Mouse (Mus musculus) lung, embryonic 14.5 days (tissue): ENCODE measurements around the gene Snta1. TPM values are rescaled to one million over a fixed set of nuclear protein-coding genes. Genes with fewer than 3 reads are reported as not detected.
A peak's percentile ranks its signal among the peaks of the same experiment; 100 is the strongest.

Source experiments
- ATAC-seq: fragments of 200-750 bp; cut with Nextera tagmentation; 2 replicates; pipeline ENCODE4 v1.8.0; 2017; ENCODE audit warnings: mild to moderate bottlenecking, moderate TSS enrichment, moderate library complexity; ENCODE audit not compliant: insufficient read depth
- DNase-seq: peaks from one replicate; pipeline ENCODE4 v3.0.0-alpha.2; 2015
- H3K27ac ChIP-seq: fragments of 300-500 bp; sonication (generic); 2 replicates; pipeline ENCODE4 v1.5.1; 2014; ENCODE audit warnings: low read depth, mild to moderate bottlenecking, moderate library complexity
- H3K27me3 ChIP-seq: fragments of 300-500 bp; sonication (generic); 2 replicates; pipeline ENCODE4 v1.6.1; 2014; ENCODE audit warnings: low read length, control low read depth; ENCODE audit not compliant: insufficient read depth
- H3K36me3 ChIP-seq: fragments of 300-500 bp; sonication (generic); 2 replicates; pipeline ENCODE4 v1.6.1; 2014; ENCODE audit warnings: control low read depth; ENCODE audit not compliant: insufficient read depth
- H3K4me1 ChIP-seq: fragments of 300-500 bp; sonication (generic); 2 replicates; pipeline ENCODE4 v1.6.1; 2014; ENCODE audit warnings: antibody characterized with exemption, control low read depth; ENCODE audit not compliant: insufficient read depth
- H3K4me2 ChIP-seq: fragments of 300-500 bp; sonication (generic); 2 replicates; pipeline ENCODE4 v1.6.1; 2014; ENCODE audit warnings: mild to moderate bottlenecking
- H3K4me3 ChIP-seq: fragments of 300-500 bp; sonication (generic); 2 replicates; pipeline ENCODE4 v1.5.1; 2014; ENCODE audit warnings: low read depth, low read length
- H3K9ac ChIP-seq: fragments of 300-500 bp; sonication (generic); 2 replicates; pipeline ENCODE4 v1.6.1; 2014
- H3K9me3 ChIP-seq: fragments of 300-500 bp; sonication (generic); 2 replicates; pipeline ENCODE4 v1.6.1; 2016; ENCODE audit warnings: low read depth, low read length, control low read depth
- CTCF ChIP-seq: IDR thresholded peaks from 2 replicates; pipeline ENCODE4 v1.5.1; 2016; ENCODE audit warnings: antibody characterized with exemption, low read depth
- whole genome bisulfite sequencing: fragments of 180-500 bp; shearing (Covaris S2); extraction: QIAGEN DNeasy Blood & Tissue Kit; methylation state at CpG from one replicate; pipeline ENCODE4 v1.1.7; 2014; 5-methylcytosine and 5-hydroxymethylcytosine counted together
- polyA plus RNA-seq: library from polyadenylated mRNA; unstranded; fragments of >200 nt; fragmentation: Nextera tagmentation; extraction: Ambion mirVana; gene quantifications from 2 replicates; pipeline ENCODE4 v1.2.1, GENCODE M21; 2014

Gene Snta1
- polyA plus RNA-seq, 1 experiment from 2014 or later = 3.8 TPM

- no peak for TF ChIP-seq CTCF
- DNase-seq (no peak), ATAC-seq (no peak)
- H3K4me2 ChIP-seq = no peak overlapping the region
- H3K4me1 ChIP-seq = peaks cover 3% of the 10 kb centered on the region; the same call in 1 of the 2 replicates
- no peaks in the 10 kb centered on the region for H3K27me3 ChIP-seq
- H3K4me3 ChIP-seq = no peak overlapping the region
- H3K9ac ChIP-seq = no peak overlapping the region
- H3K9me3 ChIP-seq = no peaks in the 10 kb centered on the region
- no peaks in the 10 kb centered on the region for H3K36me3 ChIP-seq
- 55% methylated on average over 2 of the region's 2 CpGs for WGBS
- no peak overlapping the region for H3K27ac ChIP-seq
Measured at GRCm38 (mm10) chr2:154432696-154433095, 24.8 kb upstream of the Snta1 start.

DNA sequence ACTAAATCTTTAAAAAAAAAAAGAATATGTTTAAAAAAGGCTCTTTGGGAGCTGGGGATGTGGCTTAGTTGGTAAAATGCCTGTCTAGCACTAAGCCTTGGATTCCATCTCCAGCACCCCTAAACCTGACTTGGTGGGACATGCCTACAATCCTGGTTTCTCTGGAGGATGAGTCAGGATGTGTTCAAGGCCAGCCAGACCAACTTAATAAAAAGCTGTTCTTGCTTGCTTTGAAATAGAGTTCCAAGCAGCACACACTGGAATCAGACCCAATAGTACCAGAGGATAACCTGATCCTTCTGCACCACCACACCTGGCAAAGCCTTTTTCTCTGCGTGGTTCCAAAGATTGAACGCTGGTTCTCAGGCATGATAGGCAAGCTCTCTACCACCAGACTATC is 22.7 kb upstream of the Snta1 start:
- Histone ChIP-seq H3K9me3 (no peaks in the 10 kb centered on the region), H3K27ac (no peak overlapping the region), H3K9ac (no peak overlapping the region), H3K36me3 (no peaks in the 10 kb centered on the region), H3K4me1 (no peaks in the 10 kb centered on the region; the same call in 1 of the 2 replicates), H3K4me2 (no peak overlapping the region), H3K4me3 (no peak overlapping the region), H3K27me3 (no peaks in the 10 kb centered on the region)
- ATAC-seq (no peak), DNase-seq (no peak)
- 95% methylated on average over 2 of the region's 2 CpGs for WGBS
- TF ChIP-seq CTCF = no peak

- Histone ChIP-seq H3K4me2 (peak overlapping the region; percentile 78), H3K36me3 (no peaks in the 10 kb centered on the region), H3K9ac (no peak overlapping the region), H3K27me3 (no peaks in the 10 kb centered on the region), H3K27ac (peak overlapping the region; percentile 86), H3K4me1 (no peaks in the 10 kb centered on the region; the same call in 1 of the 2 replicates), H3K9me3 (no peaks in the 10 kb centered on the region), H3K4me3 (no peak overlapping the region)
- 12% methylated on average over 17 of the region's 17 CpGs for WGBS
- peak; percentile 78 for ATAC-seq
- no peak for TF ChIP-seq CTCF
- DNase-seq = peak; percentile 75
Measured at GRCm38 (mm10) chr2:154427853-154428360, 20.0 kb upstream of the Snta1 start.

DNA sequence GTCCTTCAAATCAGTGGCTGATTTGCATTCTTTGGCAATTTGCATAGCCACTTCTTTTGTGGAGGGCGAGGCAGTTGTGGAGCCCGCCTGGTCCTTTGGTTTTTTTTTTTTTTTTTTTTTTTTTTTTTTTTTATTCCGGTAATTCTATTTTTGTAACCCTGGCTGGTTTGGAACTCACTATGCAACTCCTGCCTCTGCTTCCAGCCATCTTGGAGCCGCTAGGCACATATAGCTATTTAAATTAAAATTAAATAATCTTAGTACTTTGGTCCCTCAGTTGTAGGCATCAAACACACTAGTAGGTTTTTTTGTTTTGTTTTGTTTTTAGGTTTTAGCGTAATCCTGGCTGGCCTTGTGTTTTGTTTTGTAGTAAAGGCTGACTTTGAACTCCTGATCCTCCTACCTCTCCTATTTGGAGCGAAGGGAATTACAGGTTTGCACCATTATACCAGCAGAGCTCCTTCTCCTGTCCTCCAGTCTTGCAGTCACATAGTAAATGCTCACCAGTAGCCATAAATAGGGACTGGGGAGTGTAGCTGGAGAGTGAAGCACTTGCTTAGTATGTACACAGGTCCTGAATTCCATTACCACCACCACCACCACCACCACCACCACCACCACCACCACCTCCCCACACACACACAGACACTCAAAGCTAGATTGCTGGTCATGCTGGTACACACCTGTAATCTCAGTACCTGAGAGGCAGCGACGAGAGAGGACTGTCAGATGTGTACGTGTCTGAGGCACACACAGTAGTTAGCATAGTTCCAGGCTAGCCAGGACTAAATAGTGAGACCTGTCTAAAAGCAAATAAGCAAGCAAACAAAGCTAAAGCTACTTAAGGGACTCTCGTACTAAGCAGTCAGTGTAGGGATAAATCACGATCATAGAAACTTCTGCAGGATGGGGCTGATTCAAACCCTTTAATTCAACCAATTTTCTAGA is 19.3 kb upstream of the Snta1 start:
- 43% methylated on average over 11 of the region's 11 CpGs for WGBS
- peak; percentile 32; the same call in 1 of the 2 replicates for ATAC-seq
- no peak for DNase-seq

GRCm38 (mm10) chr2:154426188-154426904 is 18.4 kb upstream of the Snta1 start:
- no peak for TF ChIP-seq CTCF
- no peaks in the 10 kb centered on the region for H3K36me3 ChIP-seq
- ATAC-seq (peak; percentile 33), DNase-seq (peak; percentile 54)
- no peaks in the 10 kb centered on the region for H3K27me3 ChIP-seq
- peak overlapping the region; percentile 86 for H3K27ac ChIP-seq
- peak overlapping the region; percentile 78 for H3K4me2 ChIP-seq
- 4% methylated on average over 24 of the region's 25 CpGs for WGBS
- peak overlapping the region; percentile 66 for H3K9ac ChIP-seq
- H3K9me3 ChIP-seq = no peaks in the 10 kb centered on the region
- no peaks in the 10 kb centered on the region; the same call in 1 of the 2 replicates for H3K4me1 ChIP-seq
- H3K4me3 ChIP-seq = peak overlapping the region; percentile 43

More for the DNA sequence above, 19.3 kb upstream of the Snta1 start:
- H3K4me2 ChIP-seq = peak overlapping the region; percentile 78
- peak overlapping the region; percentile 43 for H3K4me3 ChIP-seq
- peak overlapping the region; percentile 86 for H3K27ac ChIP-seq
- H3K9me3 ChIP-seq = no peaks in the 10 kb centered on the region
- no peaks in the 10 kb centered on the region for H3K27me3 ChIP-seq
- no peaks in the 10 kb centered on the region for H3K36me3 ChIP-seq
- no peaks in the 10 kb centered on the region; the same call in 1 of the 2 replicates for H3K4me1 ChIP-seq
- TF ChIP-seq CTCF = no peak
- peak overlapping the region; percentile 66 for H3K9ac ChIP-seq

- Histone ChIP-seq H3K9me3 (no peaks in the 10 kb centered on the region), H3K36me3 (no peaks in the 10 kb centered on the region), H3K4me1 (no peaks in the 10 kb centered on the region; the same call in 1 of the 2 replicates), H3K27ac (no peak overlapping the region), H3K27me3 (no peaks in the 10 kb centered on the region), H3K9ac (no peak overlapping the region), H3K4me2 (no peak overlapping the region), H3K4me3 (no peak overlapping the region)
- peak; percentile 29; the same call in 1 of the 2 replicates for TF ChIP-seq CTCF
- 90% methylated on average over 3 of the region's 3 CpGs for WGBS
- DNase-seq (no peak), ATAC-seq (no peak)
Measured at GRCm38 (mm10) chr2:154425522-154425921, 17.6 kb upstream of the Snta1 start.
